Mouse (Mus musculus) c-Kit-negative CD71-positive TER-119-positive erythroid progenitor cells, embryonic 14.5 days (primary cell): ENCODE data around the gene Usp7.
A peak's percentile ranks its signal among the peaks of the same experiment; 100 is the strongest.

Source experiments
- DNase-seq: peaks from one replicate; pipeline ENCODE4 v3.0.0-alpha.2; 2013; ENCODE audit warnings: low read depth, low spot score

The Usp7 gene

DNA sequence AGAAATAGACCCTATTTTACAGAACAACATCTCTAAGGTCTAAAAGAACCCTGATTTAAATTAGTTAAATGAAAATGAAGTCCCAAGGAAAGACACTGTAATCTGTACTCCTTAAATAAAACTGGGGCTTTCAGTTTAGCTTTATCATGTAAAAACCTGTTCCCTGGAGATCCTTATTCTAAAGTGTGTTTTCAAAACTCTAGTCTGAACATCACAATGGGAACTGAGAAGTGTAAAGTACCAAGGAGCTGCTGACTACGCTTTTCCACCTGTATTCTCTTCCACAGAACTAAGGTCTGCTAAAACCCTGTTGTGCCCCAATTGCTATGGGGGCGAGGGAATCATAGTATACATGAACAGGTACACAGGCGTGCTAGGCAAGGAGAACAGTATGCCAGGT, 68.1 kb downstream of the Usp7 start:
- no peak for DNase-seq

DNA sequence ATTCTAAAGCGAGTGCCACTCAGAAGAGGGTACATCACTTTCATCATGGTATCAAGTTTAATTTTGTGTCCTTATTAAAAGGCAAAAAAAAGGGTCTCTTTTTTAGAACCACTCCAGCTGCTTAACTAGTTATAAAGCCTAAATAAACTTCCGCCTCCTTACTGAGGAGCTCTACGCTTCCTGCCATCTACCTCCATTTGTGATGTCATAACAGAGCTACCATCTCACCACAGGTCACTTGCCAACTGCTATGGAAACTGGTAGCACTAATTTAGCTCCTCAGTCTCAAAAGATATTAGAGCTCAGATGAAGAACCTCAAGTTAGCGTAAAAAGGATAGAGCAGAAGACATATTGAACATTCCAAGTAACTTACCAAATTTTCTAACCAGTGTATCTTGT, 71.7 kb downstream of the Usp7 start:
- DNase-seq = no peak

DNA sequence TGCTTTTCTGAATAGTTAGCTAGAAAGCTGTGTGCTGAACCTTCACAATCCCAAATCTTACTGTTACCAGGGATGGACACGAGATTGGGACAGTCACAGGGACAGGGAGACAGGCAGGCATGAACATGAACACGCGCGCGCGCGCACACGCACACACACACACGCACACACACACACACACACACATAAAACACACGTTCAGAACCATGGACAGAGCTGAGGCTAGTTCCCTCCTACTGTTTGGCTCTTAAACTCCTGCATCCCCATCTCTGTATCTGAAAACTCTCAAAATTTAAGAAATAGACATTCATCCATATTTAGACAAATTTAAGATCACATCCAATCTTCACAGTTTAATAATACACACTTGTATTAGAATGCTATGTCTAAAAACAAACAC, 74.4 kb downstream of the Usp7 start:
- no peak for DNase-seq

DNA sequence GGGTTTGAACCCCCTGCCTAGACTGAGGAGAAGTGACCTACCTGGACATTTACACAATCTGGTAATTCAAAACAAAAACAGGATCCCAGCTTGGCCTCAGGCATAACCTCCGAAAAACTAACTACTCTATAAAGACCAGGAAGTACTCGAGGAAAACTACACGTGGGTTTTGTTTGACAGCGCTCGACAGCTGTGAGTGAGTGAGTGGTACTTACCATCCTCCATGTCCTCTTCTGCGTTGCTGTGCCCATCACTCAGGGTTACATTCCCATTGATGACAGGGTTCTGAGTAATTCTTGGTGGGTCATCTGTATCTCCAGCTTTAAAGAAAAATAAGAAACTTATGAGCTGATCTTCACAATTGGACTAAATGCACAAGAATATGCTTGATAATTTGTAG, 75.8 kb downstream of the Usp7 start:
- DNase-seq = no peak

DNA sequence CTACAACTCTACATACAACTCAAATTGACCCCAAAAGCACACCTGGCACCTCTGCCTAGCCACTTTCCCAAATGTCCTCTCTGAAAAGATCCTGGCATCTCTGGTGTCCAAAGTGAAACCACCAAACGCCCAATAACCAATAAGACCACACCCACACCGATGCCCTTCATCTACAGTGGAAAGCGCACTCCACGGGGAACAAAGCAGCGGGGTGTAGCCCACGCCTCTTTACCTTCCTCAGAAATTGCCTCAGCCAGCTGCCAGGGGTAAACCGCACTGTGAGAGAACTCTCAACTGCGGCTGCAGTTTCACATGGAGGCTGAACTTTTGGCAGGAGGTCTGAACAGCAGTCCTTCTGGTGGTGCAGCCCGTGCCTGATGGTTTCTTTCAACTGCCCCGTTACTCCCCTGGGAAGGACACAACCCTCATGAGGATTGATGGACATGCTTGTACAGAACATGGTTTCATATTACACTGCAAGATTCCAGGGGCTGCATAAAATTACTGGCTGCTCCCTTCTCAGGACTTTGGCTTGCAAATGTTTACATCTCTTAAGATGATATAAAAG, 76.5 kb downstream of the Usp7 start:
- no peak for DNase-seq

GRCm38 (mm10) chr16:8714851-8715250, 77.3 kb downstream of the Usp7 start:
- no peak for DNase-seq

DNA sequence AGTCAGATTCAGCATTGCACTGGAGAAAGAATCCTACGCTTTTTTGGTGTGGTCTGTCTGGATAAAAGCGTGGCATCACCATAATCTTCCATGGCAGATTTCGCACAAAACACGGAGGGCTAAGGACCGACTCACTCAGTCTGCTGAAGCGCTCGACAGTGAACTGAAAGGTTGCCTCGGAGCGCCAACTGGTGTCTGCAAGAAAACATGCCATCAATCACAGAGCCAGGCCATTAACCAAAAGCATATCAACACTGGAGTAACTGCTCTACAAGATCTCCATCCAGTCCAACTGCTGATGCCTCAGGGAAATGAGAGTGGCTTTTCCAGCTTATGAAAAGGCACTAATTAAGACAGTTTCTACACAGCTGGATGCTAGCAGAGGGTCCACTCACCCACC, 80.1 kb downstream of the Usp7 start:
- no peak for DNase-seq

DNA sequence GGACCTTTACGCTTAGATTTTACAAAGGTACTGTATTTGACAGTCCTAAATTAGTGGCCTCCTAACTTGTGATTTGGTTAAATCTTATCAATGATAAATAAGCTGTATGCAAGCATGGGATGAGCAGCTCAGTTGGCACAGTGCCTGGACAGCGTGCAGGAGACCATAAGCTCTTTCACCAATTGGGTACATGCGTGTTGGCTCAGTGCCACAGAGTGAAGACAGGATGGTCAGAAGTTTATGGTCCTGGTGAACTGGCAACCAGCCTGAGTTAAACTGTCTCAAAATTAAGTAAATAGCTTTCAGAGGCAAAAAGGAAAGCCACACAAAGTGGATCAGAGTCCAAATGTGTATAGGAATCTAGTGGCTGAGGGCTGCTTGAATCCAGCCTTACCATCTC, 91.5 kb downstream of the Usp7 start:
- no peak for DNase-seq

- DNase-seq = no peak
Measured at GRCm38 (mm10) chr16:8699556-8699955, 92.6 kb downstream of the Usp7 start.

GRCm38 (mm10) chr16:8691206-8691605, 100.9 kb downstream of the Usp7 start:
- no peak for DNase-seq

DNA sequence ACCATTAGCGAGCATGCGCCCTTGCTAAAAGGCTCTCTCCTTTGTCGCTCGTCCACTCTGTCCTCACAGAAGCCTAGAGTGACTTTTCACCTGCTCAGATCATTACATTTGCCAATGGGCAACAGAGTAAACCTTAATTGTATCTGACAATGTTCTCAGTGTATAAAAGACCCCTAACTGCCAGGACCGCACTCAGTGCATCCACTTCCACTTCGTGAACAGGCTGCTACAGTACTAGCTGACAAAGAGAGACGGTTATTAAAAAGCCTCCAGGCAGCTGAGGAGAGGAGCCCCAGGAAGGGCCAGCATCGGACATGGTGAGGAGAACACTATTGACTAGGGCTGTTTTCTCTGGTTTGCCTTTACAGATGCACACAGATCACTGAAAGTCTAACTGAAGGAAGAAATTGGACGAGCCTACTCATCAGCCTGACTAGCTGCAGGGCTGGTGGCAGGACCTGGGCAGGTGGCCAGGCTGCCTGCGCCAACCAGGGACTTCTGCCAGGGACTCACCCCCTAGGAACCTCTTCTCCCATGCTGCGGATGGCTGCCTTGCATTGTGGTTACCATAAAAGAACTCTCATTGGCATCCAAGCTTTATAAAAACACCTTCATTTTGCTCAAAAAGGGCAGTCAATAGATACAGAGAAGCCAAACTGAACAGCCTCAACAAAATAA, 102.0 kb downstream of the Usp7 start:
- DNase-seq = no peak

DNA sequence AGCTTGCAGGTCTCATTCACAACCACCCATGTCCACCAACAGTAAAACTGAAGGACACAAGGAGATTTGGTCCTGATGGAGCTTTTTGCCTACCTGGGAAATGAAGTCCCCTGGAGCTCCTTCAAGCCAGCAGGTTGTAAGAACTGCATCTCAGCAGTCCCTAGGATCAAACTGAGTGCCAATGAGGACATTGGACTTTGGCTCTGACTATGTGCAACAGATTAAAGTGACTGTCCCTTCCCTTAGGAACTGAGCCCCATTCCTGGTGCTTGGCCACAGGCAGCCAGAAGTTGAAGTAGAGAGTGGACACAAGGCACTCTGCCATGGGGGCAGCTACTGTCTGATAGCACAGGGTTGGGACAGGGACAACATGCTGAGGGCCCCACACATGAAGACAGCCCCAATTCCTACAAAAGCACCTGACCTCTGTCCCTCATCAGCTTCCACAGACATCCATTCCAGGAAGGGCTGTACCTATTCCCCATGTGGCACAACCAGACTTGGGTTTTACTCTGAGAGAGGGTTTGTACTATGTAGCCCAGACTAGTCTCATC, 104.5 kb downstream of the Usp7 start:
- DNase-seq = no peak

DNA sequence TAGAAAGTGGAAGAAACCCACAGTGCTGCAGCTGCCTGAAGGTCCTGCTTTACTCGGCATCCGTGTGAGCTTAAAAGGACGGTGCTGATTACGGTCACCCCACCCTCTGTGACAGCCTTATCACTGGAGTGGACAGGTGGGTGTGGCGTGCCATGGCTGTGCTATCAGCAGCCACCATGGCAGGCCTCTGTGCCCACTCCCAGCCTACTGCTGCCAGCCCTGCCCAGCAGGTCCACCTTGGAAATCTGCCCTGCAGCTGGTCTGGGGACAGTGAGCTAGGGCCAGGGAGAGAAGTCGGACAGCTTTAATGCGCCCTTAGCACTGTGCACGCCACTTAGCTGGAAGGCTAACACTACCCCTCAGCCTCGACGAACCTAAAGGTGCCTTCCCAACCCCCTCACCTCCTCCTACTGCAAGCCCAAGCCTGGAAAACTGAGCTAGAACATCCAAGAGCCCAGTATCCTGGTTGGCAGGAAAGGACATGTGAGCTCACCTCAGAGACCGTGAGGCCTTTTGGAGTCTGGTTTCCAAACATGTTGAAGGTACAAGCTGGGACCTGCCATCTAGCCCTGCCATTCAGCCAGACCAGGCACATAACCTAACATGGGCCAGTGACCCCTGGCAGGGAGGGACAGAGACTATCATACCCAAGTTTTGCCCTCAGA, 105.1 kb downstream of the Usp7 start:
- peak; percentile 86 for DNase-seq

GRCm38 (mm10) chr16:8686121-8686870, 105.8 kb downstream of the Usp7 start:
- peak; percentile 94 for DNase-seq

DNA sequence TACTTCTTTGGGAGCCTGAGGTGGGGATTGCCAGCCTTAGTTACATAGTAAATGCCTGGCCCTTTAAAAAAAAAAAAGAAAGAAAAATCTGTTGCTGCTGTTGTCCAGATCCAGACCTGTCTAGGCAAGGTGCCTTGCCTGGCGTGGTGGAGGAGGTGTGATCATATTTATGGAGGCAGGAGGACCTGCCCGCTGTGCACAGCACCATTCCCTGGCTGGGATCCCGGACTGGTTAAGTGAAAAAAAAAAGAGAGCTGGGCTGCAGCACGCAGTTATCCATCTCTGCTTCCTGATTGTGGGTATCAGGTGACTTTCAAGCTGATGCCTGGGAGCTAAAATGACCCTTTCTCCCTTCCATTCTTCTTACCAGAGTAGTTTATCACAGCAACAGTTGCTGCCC, 107.0 kb downstream of the Usp7 start:
- no peak for DNase-seq

- no peak for DNase-seq
Measured at GRCm38 (mm10) chr16:8680470-8680869, 111.6 kb downstream of the Usp7 start, which contains the start of gene Gm5767. TSS of gene Gm5767 (plus strand) at chr16:8680770.

- no peak for DNase-seq
Measured at GRCm38 (mm10) chr16:8679780-8680179, 112.3 kb downstream of the Usp7 start.

GRCm38 (mm10) chr16:8678676-8679075, 113.4 kb downstream of the Usp7 start:
- DNase-seq = no peak

DNA sequence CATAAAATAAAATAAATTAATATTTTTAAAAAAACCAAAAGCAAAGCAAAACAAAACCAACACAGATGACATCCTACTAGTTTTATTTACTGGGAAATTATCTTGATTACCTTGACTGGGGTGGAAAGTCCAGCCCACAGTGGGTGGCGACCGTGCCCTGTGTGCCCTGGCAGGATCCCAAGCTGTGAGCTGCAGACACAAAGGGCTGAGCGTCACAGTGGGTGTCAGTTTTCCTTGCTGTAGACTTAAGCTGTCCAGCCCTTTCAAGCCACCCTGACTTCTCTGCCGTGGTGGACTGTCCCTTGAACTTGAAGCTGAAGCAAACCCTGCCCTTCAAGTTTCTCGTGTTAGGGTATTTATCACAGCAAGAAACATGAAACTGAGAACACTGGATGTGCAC, 114.1 kb downstream of the Usp7 start:
- DNase-seq = no peak

DNA sequence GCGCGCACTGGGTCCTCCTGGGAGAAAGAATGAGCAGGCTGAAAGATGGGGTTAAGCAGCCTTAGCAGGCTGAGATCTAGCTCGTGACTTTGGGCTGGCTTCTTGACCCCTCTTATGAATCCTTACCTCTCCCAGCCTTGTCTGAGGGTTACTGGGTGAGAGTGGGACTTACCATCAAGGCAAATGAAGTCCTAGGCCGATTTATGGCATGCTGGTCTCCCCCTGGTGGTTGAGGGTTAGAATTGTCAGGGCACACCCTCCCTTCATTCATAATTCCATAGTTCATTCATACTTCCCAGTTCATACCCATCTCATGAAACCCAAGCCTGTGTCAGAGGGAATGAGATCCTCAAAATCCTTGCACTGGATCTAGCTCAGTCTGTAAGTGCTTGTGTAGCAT, 115.3 kb downstream of the Usp7 start:
- DNase-seq = peak; percentile 77

- peak; percentile 66 for DNase-seq
Measured at GRCm38 (mm10) chr16:8676228-8676627, 115.9 kb downstream of the Usp7 start.

DNA sequence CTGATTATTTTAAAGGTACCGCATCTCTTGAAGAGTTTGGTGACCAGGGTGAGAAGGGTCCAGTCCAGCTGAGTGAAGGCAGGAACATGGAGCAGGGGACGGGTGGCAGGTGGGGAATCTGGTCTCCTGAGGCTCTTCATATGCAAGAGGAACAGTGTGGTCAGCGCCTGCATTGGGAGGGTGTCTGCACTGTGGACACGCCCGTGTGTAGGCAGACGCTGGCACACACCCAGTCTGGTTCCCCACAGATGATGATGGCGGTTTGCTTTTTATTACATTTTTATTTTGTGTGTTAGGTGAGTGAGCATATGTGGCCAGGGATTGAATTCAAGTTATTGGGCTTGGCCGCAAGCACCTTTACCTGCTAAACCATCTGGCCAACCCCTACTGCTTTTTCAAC, 116.5 kb downstream of the Usp7 start:
- peak; percentile 59 for DNase-seq
